Mouse (Mus musculus): ENCODE data around the gene Sirt3. TPM values are rescaled to one million over a fixed set of nuclear protein-coding genes. Genes with fewer than 3 reads are reported as not detected.

The Sirt3 gene
- polyA plus RNA-seq, 1 experiment: 60.6 TPM

DNA sequence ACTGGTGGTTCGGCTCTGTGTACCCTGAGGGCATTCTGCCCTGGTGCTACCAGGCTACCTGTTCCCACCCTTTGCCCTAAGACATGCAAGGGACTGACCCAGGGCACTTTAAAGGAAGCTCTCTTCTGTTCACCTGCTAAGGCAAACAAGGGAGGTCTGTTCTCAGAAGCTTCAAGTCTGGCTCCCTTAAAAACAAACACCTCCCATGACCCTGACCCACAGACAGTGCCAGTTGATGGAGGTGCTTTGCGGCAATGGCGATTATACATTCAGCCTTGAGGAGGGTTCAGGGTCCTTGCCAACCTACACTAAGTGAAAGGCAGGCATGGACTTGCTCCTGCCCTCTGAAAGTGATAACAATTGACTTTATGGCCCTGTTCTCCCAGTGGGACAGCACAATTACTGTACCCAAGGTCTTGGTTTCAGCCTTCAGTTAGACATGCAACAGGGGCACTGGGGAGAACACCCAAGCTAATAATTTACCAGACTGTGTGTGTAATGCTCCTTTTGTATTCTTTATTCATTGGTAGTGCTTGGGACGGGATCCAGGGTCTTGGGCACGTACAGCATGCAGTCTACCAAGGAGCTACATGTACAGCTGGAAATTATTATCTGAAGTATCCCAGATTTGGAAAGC is 30.9 kb upstream of the Sirt3 start:
- H3K4me3 ChIP-seq (replicated peaks): no peak overlapping the region
- H3K9me3 ChIP-seq: no peaks in the 10 kb centered on the region
- TF ChIP-seq FLI1 (IDR thresholded peaks at IDR 0.05; ENCODE audit: low read length) (no peak), GATA1 (IDR thresholded peaks at IDR 0.05; ENCODE audit: borderline replicate concordance, low read length) (no peak)
- H3K27me3 ChIP-seq (replicated peaks): no peaks in the 10 kb centered on the region
- H3K36me3 ChIP-seq (replicated peaks; ENCODE audit: low read length): no peaks in the 10 kb centered on the region
- H3K4me1 ChIP-seq: peaks cover 73% of the 10 kb centered on the region

DNA sequence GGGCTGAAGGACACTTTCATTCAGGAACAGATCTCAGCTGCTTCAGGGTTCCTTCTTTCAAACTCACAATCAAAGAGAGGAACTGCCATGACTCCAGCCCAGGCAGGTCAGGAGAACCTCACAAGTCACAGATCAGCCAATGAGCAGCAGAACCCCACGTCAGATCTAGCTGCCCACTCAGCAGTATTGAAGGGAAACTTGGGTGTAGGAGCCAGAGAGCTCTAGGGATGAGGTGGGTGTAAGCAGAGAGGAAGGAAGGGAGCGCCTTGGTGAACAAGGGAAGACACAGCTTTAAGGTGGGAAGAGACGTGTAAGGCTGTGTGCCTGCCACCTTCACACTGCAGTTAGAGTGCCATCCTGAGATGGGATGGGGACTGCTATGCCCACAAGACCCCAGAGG is 30.2 kb upstream of the Sirt3 start:
- H3K4me1 ChIP-seq: peaks cover 67% of the 10 kb centered on the region
- peak overlapping the region; percentile 12 for H3K4me3 ChIP-seq (replicated peaks)
- no peak for TF ChIP-seq GATA1 (IDR thresholded peaks at IDR 0.05; ENCODE audit: borderline replicate concordance, low read length)
- TF ChIP-seq FLI1 (IDR thresholded peaks at IDR 0.05; ENCODE audit: low read length): no peak
- no peaks in the 10 kb centered on the region for H3K36me3 ChIP-seq (replicated peaks; ENCODE audit: low read length)
- H3K9me3 ChIP-seq: no peaks in the 10 kb centered on the region
- no peaks in the 10 kb centered on the region for H3K27me3 ChIP-seq (replicated peaks)

DNA sequence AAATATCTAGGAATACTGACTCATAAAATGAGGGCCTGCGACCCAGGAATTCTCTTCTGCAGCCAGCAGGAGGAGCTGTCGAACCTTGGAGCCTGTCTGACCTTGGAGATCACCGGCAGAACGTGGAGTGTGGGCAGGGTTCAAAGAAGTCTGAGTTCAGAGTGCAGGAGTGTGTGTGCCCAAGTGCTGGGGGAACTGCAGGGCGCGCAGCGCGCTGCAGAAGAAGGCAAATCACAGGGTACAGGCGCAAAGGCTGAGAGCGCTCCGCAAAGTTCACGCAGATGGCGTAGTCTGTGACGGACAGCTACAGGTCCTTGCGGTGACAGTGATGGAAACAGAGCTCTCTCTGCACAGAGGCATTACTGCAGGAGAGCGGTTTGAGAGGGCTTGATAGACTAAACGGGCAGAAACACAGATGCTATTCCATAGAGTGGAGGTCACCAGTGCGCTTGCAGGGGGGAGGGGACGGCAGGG is 26.6 kb upstream of the Sirt3 start:
- Histone ChIP-seq H3K36me3 (replicated peaks; ENCODE audit: low read length) (no peaks in the 10 kb centered on the region), H3K4me3 (replicated peaks) (peak overlapping the region; percentile 91), H3K27me3 (replicated peaks) (peaks cover 3% of the 10 kb centered on the region), H3K4me1 (peaks cover 60% of the 10 kb centered on the region), H3K9me3 (no peaks in the 10 kb centered on the region)
- TF ChIP-seq FLI1 (IDR thresholded peaks at IDR 0.05; ENCODE audit: low read length): no peak
- TF ChIP-seq GATA1 (IDR thresholded peaks at IDR 0.05; ENCODE audit: borderline replicate concordance, low read length): no peak

DNA sequence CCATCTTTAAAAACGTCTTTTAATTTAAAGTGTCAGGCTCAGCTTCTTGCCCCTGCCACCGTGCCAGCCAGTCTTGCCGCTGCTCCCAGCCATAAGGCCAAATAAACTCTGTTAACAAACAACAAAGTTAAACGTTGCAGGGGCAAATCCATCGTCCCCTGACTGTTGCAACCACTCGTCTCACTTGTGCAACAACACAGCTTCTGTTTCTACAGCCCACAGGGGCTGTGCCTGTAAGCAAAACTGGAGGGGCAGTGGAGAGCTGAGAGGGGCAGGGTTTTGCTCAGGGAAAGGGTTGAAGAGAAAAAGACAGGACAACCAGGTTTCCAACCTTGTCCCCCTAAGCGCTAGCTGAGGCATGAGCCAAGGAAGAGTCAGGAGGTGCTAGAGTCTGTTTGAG is 26.1 kb upstream of the Sirt3 start:
- Histone ChIP-seq H3K27me3 (replicated peaks) (peaks cover 3% of the 10 kb centered on the region), H3K4me1 (peaks cover 63% of the 10 kb centered on the region), H3K9me3 (no peaks in the 10 kb centered on the region), H3K36me3 (replicated peaks; ENCODE audit: low read length) (no peaks in the 10 kb centered on the region), H3K4me3 (replicated peaks) (peak overlapping the region; percentile 91)
- TF ChIP-seq FLI1 (IDR thresholded peaks at IDR 0.05; ENCODE audit: low read length) (no peak), GATA1 (IDR thresholded peaks at IDR 0.05; ENCODE audit: borderline replicate concordance, low read length) (no peak)

DNA sequence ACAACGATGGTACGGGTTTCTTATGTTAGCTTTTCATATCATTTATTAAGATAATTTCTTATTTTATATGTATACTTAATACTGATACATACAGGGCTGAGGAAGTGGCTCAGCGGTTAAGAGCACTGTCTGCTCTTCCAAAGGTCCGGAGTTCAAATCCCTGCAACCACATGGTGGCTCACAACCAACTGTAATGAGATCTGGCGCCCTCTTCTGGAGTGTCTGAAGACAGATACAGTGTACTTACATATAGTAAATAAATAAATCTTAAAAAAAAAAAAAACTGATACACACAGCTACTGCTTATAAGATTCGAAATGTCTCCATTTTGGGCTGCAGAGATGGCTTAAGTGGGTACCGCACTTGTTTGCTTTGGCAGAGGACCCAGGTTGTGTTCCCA is 25.6 kb upstream of the Sirt3 start:
- Histone ChIP-seq H3K4me3 (replicated peaks) (no peak overlapping the region), H3K36me3 (replicated peaks; ENCODE audit: low read length) (no peaks in the 10 kb centered on the region), H3K4me1 (peaks cover 61% of the 10 kb centered on the region), H3K9me3 (no peaks in the 10 kb centered on the region), H3K27me3 (replicated peaks) (peaks cover 3% of the 10 kb centered on the region)
- TF ChIP-seq FLI1 (IDR thresholded peaks at IDR 0.05; ENCODE audit: low read length) (no peak), GATA1 (IDR thresholded peaks at IDR 0.05; ENCODE audit: borderline replicate concordance, low read length) (no peak)

DNA sequence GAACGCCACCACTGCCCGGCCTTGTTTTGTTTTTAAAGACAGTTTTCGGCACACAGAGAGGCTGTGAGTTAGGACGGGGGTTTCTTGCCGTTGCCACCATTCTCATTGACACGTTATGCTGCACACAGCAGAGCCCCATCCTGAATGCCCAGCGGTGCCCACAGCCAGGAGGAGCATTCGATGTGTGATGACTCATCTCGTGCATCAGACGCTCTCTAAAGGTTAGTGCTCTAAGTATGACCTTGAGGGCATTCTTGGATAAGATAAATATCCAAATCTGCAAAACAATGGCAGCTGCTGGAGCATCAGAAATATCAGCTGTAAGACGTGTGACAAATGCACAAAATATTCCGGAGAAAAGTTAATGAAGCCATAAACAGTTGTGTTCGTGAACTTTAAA is 25.0 kb upstream of the Sirt3 start:
- Histone ChIP-seq H3K36me3 (replicated peaks; ENCODE audit: low read length) (peaks cover under 1% of the 10 kb centered on the region), H3K9me3 (no peaks in the 10 kb centered on the region), H3K4me3 (replicated peaks) (no peak overlapping the region), H3K4me1 (peaks cover 55% of the 10 kb centered on the region), H3K27me3 (replicated peaks) (peaks cover 3% of the 10 kb centered on the region)
- TF ChIP-seq FLI1 (IDR thresholded peaks at IDR 0.05; ENCODE audit: low read length) (no peak), GATA1 (IDR thresholded peaks at IDR 0.05; ENCODE audit: borderline replicate concordance, low read length) (no peak)

DNA sequence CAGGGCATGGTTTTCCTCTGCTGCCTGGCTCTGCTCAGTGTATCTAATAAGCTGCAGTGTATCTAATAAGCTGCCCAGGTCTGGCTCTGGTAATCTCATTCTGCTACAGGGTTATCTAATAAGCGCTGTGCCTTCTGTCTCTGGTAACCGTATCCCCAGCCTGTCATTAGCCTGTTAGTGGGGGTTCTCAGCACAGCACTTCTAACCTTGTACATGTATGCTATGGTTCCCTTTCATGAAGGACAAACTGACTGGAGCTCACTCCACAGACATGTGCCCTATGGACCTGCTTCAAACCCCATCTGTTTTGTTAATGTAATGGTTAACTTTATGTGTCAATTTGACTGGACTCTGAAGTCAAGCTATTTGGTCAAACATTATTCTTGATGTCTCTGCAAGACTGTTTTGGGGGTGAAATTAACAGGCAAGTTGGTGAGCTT is 23.6 kb upstream of the Sirt3 start:
- TF ChIP-seq GATA1 (IDR thresholded peaks at IDR 0.05; ENCODE audit: borderline replicate concordance, low read length) (no peak), FLI1 (IDR thresholded peaks at IDR 0.05; ENCODE audit: low read length) (no peak)
- H3K4me3 ChIP-seq (replicated peaks): no peak overlapping the region
- H3K9me3 ChIP-seq: no peaks in the 10 kb centered on the region
- H3K4me1 ChIP-seq: peaks cover 53% of the 10 kb centered on the region
- H3K27me3 ChIP-seq (replicated peaks): peaks cover 3% of the 10 kb centered on the region
- H3K36me3 ChIP-seq (replicated peaks; ENCODE audit: low read length): peaks cover 8% of the 10 kb centered on the region

DNA sequence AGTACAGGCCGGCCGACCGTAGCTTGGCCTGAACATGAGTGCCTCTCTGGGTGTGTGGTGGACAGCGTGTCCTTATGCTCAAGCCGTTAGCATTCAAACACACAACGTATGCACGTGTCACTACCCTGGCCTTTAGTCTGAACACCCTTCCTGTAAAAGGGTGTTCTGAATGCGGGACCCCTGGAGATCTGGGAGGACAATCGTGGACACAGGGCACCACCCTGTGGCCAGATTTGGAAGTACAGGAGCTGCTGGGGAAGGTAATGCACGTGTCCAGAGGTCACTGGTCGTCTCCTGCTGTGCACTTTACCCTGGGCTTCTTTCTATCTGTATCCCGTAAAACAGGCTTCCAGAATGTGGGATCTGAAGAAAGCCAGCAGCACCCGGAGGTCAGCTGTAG is 21.1 kb upstream of the Sirt3 start:
- Histone ChIP-seq H3K4me1 (peaks cover 41% of the 10 kb centered on the region), H3K27me3 (replicated peaks) (peaks cover 3% of the 10 kb centered on the region), H3K4me3 (replicated peaks) (no peak overlapping the region), H3K36me3 (replicated peaks; ENCODE audit: low read length) (peaks cover 32% of the 10 kb centered on the region), H3K9me3 (no peaks in the 10 kb centered on the region)
- TF ChIP-seq GATA1 (IDR thresholded peaks at IDR 0.05; ENCODE audit: borderline replicate concordance, low read length) (no peak), FLI1 (IDR thresholded peaks at IDR 0.05; ENCODE audit: low read length) (no peak)

DNA sequence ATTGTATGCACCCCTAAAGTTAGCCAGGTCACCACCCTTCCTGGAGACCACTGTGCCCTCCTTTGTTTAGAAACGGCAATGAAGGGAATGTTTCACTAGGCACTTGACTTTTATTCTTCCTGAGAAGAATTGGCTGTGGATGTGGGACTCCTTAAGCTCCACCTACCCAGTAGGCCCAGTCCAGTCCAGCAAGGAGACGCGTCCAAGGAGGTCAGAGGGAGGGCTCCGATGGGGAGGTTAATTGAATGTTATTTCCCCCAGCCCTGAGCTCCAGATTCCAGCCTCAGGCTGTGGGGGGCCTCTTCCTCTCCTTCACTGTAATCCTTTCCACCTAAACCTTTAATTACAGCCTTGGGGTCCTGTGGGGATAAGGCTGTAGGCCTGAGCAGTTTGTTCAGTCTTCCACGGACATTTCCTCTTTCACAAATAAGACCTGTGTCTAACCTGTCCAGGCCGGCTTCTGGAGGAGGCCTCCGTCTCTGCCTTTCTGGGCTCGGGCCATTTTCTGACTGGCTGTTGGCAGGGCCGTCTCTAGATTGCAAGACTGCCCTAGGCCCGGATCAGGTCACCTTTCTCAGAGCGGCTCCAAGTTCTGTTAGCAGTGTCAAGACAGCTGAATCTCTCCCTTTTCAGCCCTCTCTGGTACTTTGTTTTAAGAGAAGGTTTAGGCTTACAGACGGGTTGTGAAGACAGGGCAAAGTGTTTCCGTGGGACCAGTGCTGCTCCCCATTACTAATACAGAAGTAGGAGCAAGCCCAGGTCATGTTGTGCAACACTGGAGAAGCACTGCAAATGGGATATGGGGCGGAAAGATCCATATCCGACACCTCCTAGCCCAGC is 20.1 kb upstream of the Sirt3 start:
- H3K27me3 ChIP-seq (replicated peaks): peaks cover 3% of the 10 kb centered on the region
- TF ChIP-seq FLI1 (IDR thresholded peaks at IDR 0.05; ENCODE audit: low read length) (no peak), GATA1 (IDR thresholded peaks at IDR 0.05; ENCODE audit: borderline replicate concordance, low read length) (no peak)
- no peak overlapping the region for H3K4me3 ChIP-seq (replicated peaks)
- peaks cover 39% of the 10 kb centered on the region for H3K4me1 ChIP-seq
- H3K9me3 ChIP-seq: no peaks in the 10 kb centered on the region
- peaks cover 42% of the 10 kb centered on the region for H3K36me3 ChIP-seq (replicated peaks; ENCODE audit: low read length)

DNA sequence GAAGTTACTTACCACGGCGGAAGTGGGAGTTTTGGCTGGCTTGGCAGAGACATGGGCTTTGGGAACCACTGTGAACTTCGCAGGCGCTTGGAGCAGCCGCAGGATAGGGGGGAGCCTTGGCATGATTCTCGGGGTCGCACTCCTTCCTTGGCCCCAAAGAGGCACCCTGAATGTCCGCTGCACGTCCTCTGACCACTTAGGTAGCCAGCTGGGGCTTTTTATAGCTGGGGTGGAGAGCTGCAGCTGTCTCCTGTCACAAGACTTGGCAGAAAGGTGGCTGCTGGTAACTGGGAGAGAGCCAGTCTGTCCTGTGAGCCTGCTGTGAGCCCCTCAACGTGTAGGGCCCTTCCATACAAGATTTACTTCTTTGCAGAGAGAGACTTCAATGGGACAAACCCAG is 18.1 kb upstream of the Sirt3 start, which contains the start of gene Cox8b:
Gene Cox8b (minus strand): TSS at position 227 of the 400 bp plus-strand sequence.
- Histone ChIP-seq H3K9me3 (no peaks in the 10 kb centered on the region), H3K4me3 (replicated peaks) (no peak within 1 kb of the TSS), H3K27me3 (replicated peaks) (no peaks in the 10 kb centered on the region), H3K4me1 (peaks cover 30% of the 10 kb centered on the region), H3K36me3 (replicated peaks; ENCODE audit: low read length) (peaks cover 60% of the 10 kb centered on the region)
- TF ChIP-seq FLI1 (IDR thresholded peaks at IDR 0.05; ENCODE audit: low read length) (no peak), GATA1 (IDR thresholded peaks at IDR 0.05; ENCODE audit: borderline replicate concordance, low read length) (no peak)

Data from megakaryocyte, embryonic 14.5 days (primary cell).